ENCODE assay signal across 11 mouse cellular contexts in the genomic region with DNA sequence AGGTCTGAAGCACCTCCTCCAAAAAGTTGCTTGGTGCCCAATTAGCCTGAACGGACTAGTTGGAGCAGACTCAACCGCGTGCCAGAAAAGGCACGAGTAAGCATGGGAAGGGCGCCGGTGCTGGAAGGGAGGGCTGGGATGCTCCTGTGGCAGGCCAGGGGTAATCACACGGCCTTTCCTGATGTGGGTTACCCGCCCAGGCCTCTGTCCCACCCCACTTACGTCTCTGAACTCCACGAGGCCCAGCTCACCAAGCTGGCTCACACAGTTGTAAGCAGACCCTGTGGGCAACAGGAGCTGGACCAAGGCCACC. TPM values are rescaled to one million over a fixed set of nuclear protein-coding genes. Genes with fewer than 3 reads are reported as not detected.
DNase-seq lines count a peak whose midpoint lies in the region; ATAC-seq lines count a peak whose summit lies in the region.
"Had no signal": no experiment of that assay in that cellular context is flagged by ENCODE, and none has a peak within 500 bp of the region (broad histone marks: within the 10 kb centered on the region; RNA-seq: fewer than 3 reads in every experiment).

No protein-coding gene starts in this region.

- H3K27ac ChIP-seq in heart, embryonic 15.5 days, result peak overlapping the region; percentile 71; the same call in 1 of the 2 replicates
- peak overlapping the region; percentile 86; the same call in 1 of the 2 replicates for H3K27ac ChIP-seq in limb, embryonic 10.5 days
- no peak overlapping the region for H3K27ac ChIP-seq in stomach, embryonic 16.5 days (ENCODE audit: low read length)

- peaks cover 36% of the 10 kb centered on the region for H3K36me3 ChIP-seq in heart, embryonic 15.5 days
- peaks cover 66% of the 10 kb centered on the region for H3K36me3 ChIP-seq in megakaryocyte, embryonic 14.5 days (replicated peaks; ENCODE audit: low read length)
- peaks cover 52% of the 10 kb centered on the region for H3K36me3 ChIP-seq in limb, embryonic 10.5 days
- H3K36me3 ChIP-seq in stomach, embryonic 16.5 days (ENCODE audit: control insufficient read depth, insufficient read depth, low read length), result peaks cover 27% of the 10 kb centered on the region

- DNase-seq in heart, postnatal 14 days, result no peak
- no peak for DNase-seq in limb, embryonic 10.5 days (ENCODE audit: low spot score)
- no peak for DNase-seq in ovary, postnatal 14 days (ENCODE audit: low spot score)
- DNase-seq in right cerebral cortex, postnatal 14 days, result no peak
- DNase-seq: cerebellum, postnatal 25 days; kidney, adult 18-20 months had no signal

- H3K4me3 ChIP-seq in heart, embryonic 15.5 days, result peak overlapping the region; percentile 74; the same call in 1 of the 2 replicates
- H3K4me3 ChIP-seq in megakaryocyte, embryonic 14.5 days (replicated peaks), result peak overlapping the region; percentile 80
- H3K4me3 ChIP-seq in limb, embryonic 10.5 days, result 0 out of 2 replicates have a peak overlapping the region, but pooled peaks have one; percentile 58
- no peak overlapping the region for H3K4me3 ChIP-seq in stomach, embryonic 16.5 days (replicated peaks; ENCODE audit: low read length)

- no peaks in the 10 kb centered on the region for H3K27me3 ChIP-seq in heart, embryonic 15.5 days
- no peaks in the 10 kb centered on the region for H3K27me3 ChIP-seq in megakaryocyte, embryonic 14.5 days (replicated peaks)
- H3K27me3 ChIP-seq in limb, embryonic 10.5 days (ENCODE audit: low read depth, poor library complexity, severe bottlenecking), result no peaks in the 10 kb centered on the region
- H3K27me3 ChIP-seq in stomach, embryonic 16.5 days (ENCODE audit: control insufficient read depth, insufficient read depth, low read length), result no peaks in the 10 kb centered on the region

- intact Hi-C loops in heart, postnatal 14 days (cut with DNase I), result loop anchor here (5.0 kb wide), 1 partner anchor 33 kb away; a partner anchor contains a TSS

- no peak overlapping the region for H3K9ac ChIP-seq in heart, embryonic 15.5 days
- H3K9ac ChIP-seq in stomach, embryonic 16.5 days (ENCODE audit: low read length), result no peak overlapping the region; the same call in 1 of the 2 replicates

- H3K4me1 ChIP-seq in heart, embryonic 15.5 days (replicated peaks), result peaks cover 43% of the 10 kb centered on the region
- peaks cover 72% of the 10 kb centered on the region for H3K4me1 ChIP-seq in megakaryocyte, embryonic 14.5 days
- H3K4me1 ChIP-seq in limb, embryonic 10.5 days, result peaks cover 42% of the 10 kb centered on the region
- H3K4me1 ChIP-seq in stomach, embryonic 16.5 days (ENCODE audit: control insufficient read depth, insufficient read depth, low read length), result peaks cover 25% of the 10 kb centered on the region

- 72% methylated on average over 10 of the region's 10 CpGs for WGBS in heart, embryonic 15.5 days
- 70% methylated on average over 10 of the region's 10 CpGs for WGBS in limb, embryonic 10.5 days
- WGBS in stomach, embryonic 16.5 days, result 62% methylated on average over 10 of the region's 10 CpGs

- H3K4me2 ChIP-seq in heart, embryonic 15.5 days, result peak overlapping the region; percentile 92
- 0 out of 2 replicates have a peak overlapping the region, but pooled peaks have one; percentile 73 for H3K4me2 ChIP-seq in stomach, embryonic 16.5 days (ENCODE audit: low read depth, low read length)

- no peak for ATAC-seq in heart, embryonic 15.5 days (replicated peaks; ENCODE audit: insufficient number of reproducible peaks, insufficient read depth, low FRiP score, low read depth)
- no peak for ATAC-seq in megakaryocyte, adult 5-6 weeks (ENCODE audit: poor library complexity, severe bottlenecking)
- ATAC-seq in stomach, embryonic 16.5 days (ENCODE audit: insufficient read depth, low FRiP score), result no peak

- no peaks in the 10 kb centered on the region for H3K9me3 ChIP-seq in heart, embryonic 15.5 days (replicated peaks)
- no peaks in the 10 kb centered on the region for H3K9me3 ChIP-seq in megakaryocyte, embryonic 14.5 days
- no peaks in the 10 kb centered on the region for H3K9me3 ChIP-seq in limb, embryonic 10.5 days (replicated peaks)
- no peaks in the 10 kb centered on the region for H3K9me3 ChIP-seq in stomach, embryonic 16.5 days (replicated peaks; ENCODE audit: control insufficient read depth, low read length)

RNA-seq across cellular contexts. Expression of a gene that starts 2.6 kb away (rescaled TPM):
- 24.9 and 39.6 TPM in 2 replicates for polyA plus RNA-seq in heart, embryonic 15.5 days (2015; fragmentation: Nextera tagmentation; extraction: Ambion mirVana)
- total RNA-seq in heart, postnatal 14 days (2021), result 10 to 100 TPM; 16.0 to 20.4 TPM
- 39.3 and 78.0 TPM in 2 replicates for polyA plus RNA-seq in megakaryocyte, embryonic 14.5 days (2012; ENCODE audit: insufficient read depth, low replicate concordance)
- total RNA-seq in megakaryocyte, adult 5-6 weeks (2015), result 197 and 207 TPM in 2 replicates
- 315 and 316 TPM in 2 replicates for total RNA-seq in megakaryocyte, adult 5-6 weeks (2017)
- polyA plus RNA-seq in limb, embryonic 10.5 days (2016; fragmentation: Nextera tagmentation; extraction: Ambion mirVana), result 27.9 and 39.4 TPM in 2 replicates
- polyA plus RNA-seq in stomach, embryonic 16.5 days (2015; fragmentation: Nextera tagmentation; extraction: Ambion mirVana), result 43.1 and 46.6 TPM in 2 replicates

RNA-seq across cellular contexts. Expression of a gene that starts 8.3 kb away (rescaled TPM):
- 371 and 387 TPM in 2 replicates for polyA plus RNA-seq in heart, embryonic 15.5 days (2015; fragmentation: Nextera tagmentation; extraction: Ambion mirVana)
- total RNA-seq in heart, postnatal 14 days (2021), result 100 to 1,000 TPM; 438 to 441 TPM
- polyA plus RNA-seq in megakaryocyte, embryonic 14.5 days (2012; ENCODE audit: insufficient read depth, low replicate concordance), result 38.8 and 142 TPM in 2 replicates
- total RNA-seq in megakaryocyte, adult 5-6 weeks (2015), result 213 and 215 TPM in 2 replicates
- 60.4 and 83.5 TPM in 2 replicates for total RNA-seq in megakaryocyte, adult 5-6 weeks (2017)
- 249 and 273 TPM in 2 replicates for polyA plus RNA-seq in limb, embryonic 10.5 days (2016; fragmentation: Nextera tagmentation; extraction: Ambion mirVana)
- polyA plus RNA-seq in stomach, embryonic 16.5 days (2015; fragmentation: Nextera tagmentation; extraction: Ambion mirVana), result 271 and 298 TPM in 2 replicates

RNA-seq across cellular contexts. Expression of a gene that starts 25.3 kb away (rescaled TPM):
- polyA plus RNA-seq in heart, embryonic 15.5 days (2015; fragmentation: Nextera tagmentation; extraction: Ambion mirVana), result 1.6 and 4.0 TPM in 2 replicates
- total RNA-seq in heart, postnatal 14 days (2021), result 1 to 10 TPM; 2.6 to 3.2 TPM
- polyA plus RNA-seq in megakaryocyte, embryonic 14.5 days (2012; ENCODE audit: insufficient read depth, low replicate concordance), result 2.8 TPM in 1 of 2 replicates, not detected in the other
- 47.3 and 48.1 TPM in 2 replicates for total RNA-seq in megakaryocyte, adult 5-6 weeks (2015)
- 104 TPM in 2 replicates for total RNA-seq in megakaryocyte, adult 5-6 weeks (2017)
- 0.20 and 0.33 TPM in 2 replicates for polyA plus RNA-seq in limb, embryonic 10.5 days (2016; fragmentation: Nextera tagmentation; extraction: Ambion mirVana)
- polyA plus RNA-seq in stomach, embryonic 16.5 days (2015; fragmentation: Nextera tagmentation; extraction: Ambion mirVana), result 3.5 and 4.9 TPM in 2 replicates
- polyA plus RNA-seq: erythroblast, embryonic 14.5 days had no signal

RNA-seq across cellular contexts. Expression of a gene that starts 30.7 kb away (rescaled TPM):
- 15.0 and 21.8 TPM in 2 replicates for polyA plus RNA-seq in heart, embryonic 15.5 days (2015; fragmentation: Nextera tagmentation; extraction: Ambion mirVana)
- 10 to 100 TPM; 21.7 to 21.9 TPM for total RNA-seq in heart, postnatal 14 days (2021)
- 30.5 and 188 TPM in 2 replicates for polyA plus RNA-seq in megakaryocyte, embryonic 14.5 days (2012; ENCODE audit: insufficient read depth, low replicate concordance)
- 242 and 258 TPM in 2 replicates for total RNA-seq in megakaryocyte, adult 5-6 weeks (2015)
- total RNA-seq in megakaryocyte, adult 5-6 weeks (2017), result 447 and 483 TPM in 2 replicates
- polyA plus RNA-seq in limb, embryonic 10.5 days (2016; fragmentation: Nextera tagmentation; extraction: Ambion mirVana), result 5.4 and 6.7 TPM in 2 replicates
- polyA plus RNA-seq in stomach, embryonic 16.5 days (2015; fragmentation: Nextera tagmentation; extraction: Ambion mirVana), result 25.6 and 29.9 TPM in 2 replicates

RNA-seq across cellular contexts. Expression of a gene that starts 52.7 kb away (rescaled TPM):
- 24.9 and 32.0 TPM in 2 replicates for polyA plus RNA-seq in heart, embryonic 15.5 days (2015; fragmentation: Nextera tagmentation; extraction: Ambion mirVana)
- 10 to 100 TPM; 15.1 to 15.7 TPM for total RNA-seq in heart, postnatal 14 days (2021)
- 6.8 and 18.7 TPM in 2 replicates for polyA plus RNA-seq in megakaryocyte, embryonic 14.5 days (2012; ENCODE audit: insufficient read depth, low replicate concordance)
- 15.9 and 18.9 TPM in 2 replicates for total RNA-seq in megakaryocyte, adult 5-6 weeks (2015)
- total RNA-seq in megakaryocyte, adult 5-6 weeks (2017), result 19.2 and 22.0 TPM in 2 replicates
- 48.5 and 50.0 TPM in 2 replicates for polyA plus RNA-seq in limb, embryonic 10.5 days (2016; fragmentation: Nextera tagmentation; extraction: Ambion mirVana)
- 42.2 and 44.4 TPM in 2 replicates for polyA plus RNA-seq in stomach, embryonic 16.5 days (2015; fragmentation: Nextera tagmentation; extraction: Ambion mirVana)
